Mouse (Mus musculus) large intestine, adult 2 months (tissue): ENCODE measurements at regions not wholly inside any gene's neighbourhood (a gene's known extent, or its start where the extent isn't known, plus 50 kb on each side); places are given as distances from the start of the nearest gene placed in this dataset.

Experiments
- DNase-seq: peaks from one replicate; pipeline ENCODE4 v3.0.0-alpha.2; 2012; ENCODE audit warnings: low read depth, low spot score
- WGBS: fragments of 180-500 bp; shearing (Covaris S2); methylation state at CpG from one replicate; pipeline ENCODE4 v1.1.7; 2018; 5-methylcytosine and 5-hydroxymethylcytosine counted together

- DNase-seq: no peak
- WGBS: 85% methylated on average over 1 of the region's 1 CpGs
Measured at GRCm38 (mm10) chr12:7382455-7382854, 595.0 kb upstream of the Apob start.

- 83% methylated on average over 4 of the region's 4 CpGs for WGBS
- DNase-seq: no peak
Measured at GRCm38 (mm10) chr12:7403800-7404199, 573.6 kb upstream of the Apob start.

GRCm38 (mm10) chr12:7411810-7412209 is 565.6 kb upstream of the Apob start:
- 86% methylated on average over 4 of the region's 4 CpGs for WGBS
- DNase-seq: no peak

- DNase-seq: no peak
- WGBS: 17% methylated on average over 1 of the region's 2 CpGs
Measured at GRCm38 (mm10) chr12:7420276-7420675, 557.2 kb upstream of the Apob start.

GRCm38 (mm10) chr12:7421826-7422540 is 555.5 kb upstream of the Apob start:
- DNase-seq: no peak
- WGBS: 33% methylated on average over 2 of the region's 2 CpGs

- 69% methylated on average over 4 of the region's 4 CpGs for WGBS
- no peak for DNase-seq
Measured at GRCm38 (mm10) chr12:7430981-7431380, 546.5 kb upstream of the Apob start.

- 81% methylated on average over 2 of the region's 2 CpGs for WGBS
- DNase-seq: no peak
Measured at GRCm38 (mm10) chr12:7445238-7445637, 532.2 kb upstream of the Apob start.

- WGBS: 72% methylated on average over 2 of the region's 2 CpGs
- no peak for DNase-seq
Measured at GRCm38 (mm10) chr12:7450506-7450905, 526.9 kb upstream of the Apob start.

- WGBS: 80% methylated on average over 5 of the region's 5 CpGs
- no peak for DNase-seq
Measured at GRCm38 (mm10) chr12:7457036-7457435, 520.4 kb upstream of the Apob start.

- 81% methylated on average over 4 of the region's 4 CpGs for WGBS
- DNase-seq: no peak
Measured at GRCm38 (mm10) chr12:7457544-7457943, 519.9 kb upstream of the Apob start.

GRCm38 (mm10) chr12:7464947-7465346 is 512.5 kb upstream of the Apob start:
- DNase-seq: no peak
- WGBS: 21% methylated on average over 1 of the region's 1 CpGs

GRCm38 (mm10) chr12:7512579-7513248 is 464.7 kb upstream of the Apob start:
- 85% methylated on average over 12 of the region's 12 CpGs for WGBS
- no peak for DNase-seq

GRCm38 (mm10) chr12:7537389-7537788 is 440.1 kb upstream of the Apob start:
- DNase-seq: no peak

- WGBS: 55% methylated on average over 8 of the region's 8 CpGs
- no peak for DNase-seq
Measured at GRCm38 (mm10) chr12:7543281-7543981, 434.0 kb upstream of the Apob start.

- WGBS: 42% methylated on average over 1 of the region's 1 CpGs
- DNase-seq: no peak
Measured at GRCm38 (mm10) chr12:7548759-7549158, 428.7 kb upstream of the Apob start.

GRCm38 (mm10) chr12:7560245-7560644 is 417.2 kb upstream of the Apob start:
- no peak for DNase-seq
- 70% methylated on average over 1 of the region's 1 CpGs for whole genome bisulfite sequencing

GRCm38 (mm10) chr12:7576081-7576480 is 401.4 kb upstream of the Apob start:
- no peak for DNase-seq
- 91% methylated on average over 2 of the region's 2 CpGs for WGBS

- no peak for DNase-seq
Measured at GRCm38 (mm10) chr12:7587501-7587900, 389.9 kb upstream of the Apob start.

GRCm38 (mm10) chr12:7611272-7612092 is 366.0 kb upstream of the Apob start:
- WGBS: 26% methylated on average over 3 of the region's 3 CpGs
- DNase-seq: no peak
